Mouse (Mus musculus) layer of hippocampus, adult 9-10 months (tissue): Measurements from ENCODE around the gene Rhbdl1.
A peak's percentile ranks its signal among the peaks of the same experiment; 100 is the strongest.

Experiments
- DNase-seq: peaks from one replicate; pipeline ENCODE4 v3.0.0; 2022; ENCODE audit warnings: low spot score

The Rhbdl1 gene

DNA sequence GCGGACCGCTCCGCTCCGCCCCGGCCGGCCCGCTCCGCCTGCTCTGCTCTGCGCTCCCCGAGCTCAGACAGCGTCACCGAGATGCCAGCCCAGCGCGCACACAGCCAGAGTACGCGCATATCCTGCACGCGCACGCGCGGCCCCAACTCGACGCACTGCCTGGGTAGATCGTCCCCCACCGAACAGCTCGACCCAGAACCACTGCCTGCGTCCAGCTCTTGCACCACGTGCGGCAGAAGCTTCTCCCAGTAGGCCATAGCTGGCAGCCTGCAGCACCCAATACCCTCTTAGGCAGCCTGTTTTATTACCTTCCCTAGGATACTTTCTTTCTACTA lies at the start of gene Rhbdl1:
Rhbdl1 (minus strand) TSS at position 220 of the 335 bp plus-strand sequence.
- DNase-seq: no peak

DNA sequence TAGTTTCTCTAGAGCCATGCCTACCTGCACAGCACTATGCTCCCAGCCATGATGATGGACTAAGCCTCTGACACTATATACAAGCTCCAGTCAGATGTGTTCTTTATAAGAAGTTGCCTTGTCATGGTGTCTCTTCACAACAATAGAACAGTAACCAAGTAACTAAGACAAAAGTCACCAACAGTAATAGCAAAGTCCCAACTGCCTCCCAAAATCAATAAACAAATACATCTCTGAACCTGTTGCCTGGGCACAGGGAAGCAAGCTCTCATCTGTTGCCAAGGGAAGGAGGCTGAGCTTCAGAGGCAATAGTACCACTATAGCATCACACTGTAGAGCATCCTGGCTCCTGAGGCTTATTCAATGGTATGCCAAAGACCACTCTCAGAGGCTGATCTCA lies 49.7 kb upstream of the Rhbdl1 start:
- DNase-seq: no peak

DNA sequence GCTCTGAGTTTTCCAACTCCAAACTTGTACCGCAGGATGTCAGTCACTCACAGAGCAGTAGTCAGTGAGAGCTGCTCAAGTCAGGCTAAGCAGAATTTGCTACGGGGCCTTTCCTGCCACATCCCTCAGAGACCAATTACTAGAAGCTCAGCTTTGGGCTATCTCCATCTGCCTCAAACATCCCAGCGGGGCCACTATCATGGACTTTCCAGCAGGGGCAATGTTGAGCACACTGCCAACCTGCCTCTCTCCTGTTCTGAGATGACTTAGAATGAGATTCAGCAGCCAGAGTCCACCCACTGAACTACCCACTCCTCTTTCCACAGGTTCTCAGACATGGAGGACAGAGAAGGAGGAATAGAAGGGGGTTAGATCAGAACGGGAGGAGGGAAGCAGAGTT lies 48.5 kb upstream of the Rhbdl1 start:
- DNase-seq: no peak

DNA sequence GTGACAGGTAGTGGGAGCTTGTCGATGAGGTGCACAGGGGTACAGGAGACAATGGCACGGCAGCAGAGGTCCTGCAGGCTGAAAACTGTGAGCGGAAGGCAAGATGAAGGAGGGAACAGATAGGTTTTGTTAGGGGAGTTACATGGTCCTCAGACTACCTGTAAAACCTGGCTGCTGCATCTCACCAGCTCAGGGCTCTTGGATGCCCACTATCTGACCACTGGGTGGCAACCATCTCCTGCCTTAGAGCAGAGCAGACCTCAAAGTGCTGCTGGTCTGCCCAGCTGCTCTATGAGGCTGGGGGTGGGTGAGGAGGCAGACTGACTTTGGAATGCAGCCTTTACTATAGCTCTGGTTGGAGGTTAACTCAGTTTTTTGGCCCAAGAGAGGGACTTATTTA lies 46.7 kb upstream of the Rhbdl1 start:
- no peak for DNase-seq

DNA sequence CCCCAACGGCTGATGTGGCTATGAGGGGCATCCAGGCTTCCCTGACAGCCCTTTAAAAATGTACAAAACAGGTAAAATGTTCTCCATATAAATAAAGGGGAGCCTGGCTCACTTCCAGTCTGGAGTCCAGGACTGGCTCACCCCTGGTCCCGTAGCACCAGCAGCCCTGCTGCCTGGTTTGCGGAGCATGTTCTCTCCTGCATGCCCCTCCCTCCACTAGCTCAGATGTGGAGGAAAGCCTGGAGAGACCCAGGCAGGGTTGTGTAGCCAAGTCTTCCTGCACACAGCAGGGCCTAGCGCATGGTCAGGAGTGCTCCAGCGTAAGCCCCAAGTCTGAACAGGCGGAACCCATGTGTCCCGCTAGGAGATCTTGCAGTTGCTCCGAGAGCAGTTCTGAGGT lies 46.2 kb upstream of the Rhbdl1 start:
- no peak for DNase-seq

DNA sequence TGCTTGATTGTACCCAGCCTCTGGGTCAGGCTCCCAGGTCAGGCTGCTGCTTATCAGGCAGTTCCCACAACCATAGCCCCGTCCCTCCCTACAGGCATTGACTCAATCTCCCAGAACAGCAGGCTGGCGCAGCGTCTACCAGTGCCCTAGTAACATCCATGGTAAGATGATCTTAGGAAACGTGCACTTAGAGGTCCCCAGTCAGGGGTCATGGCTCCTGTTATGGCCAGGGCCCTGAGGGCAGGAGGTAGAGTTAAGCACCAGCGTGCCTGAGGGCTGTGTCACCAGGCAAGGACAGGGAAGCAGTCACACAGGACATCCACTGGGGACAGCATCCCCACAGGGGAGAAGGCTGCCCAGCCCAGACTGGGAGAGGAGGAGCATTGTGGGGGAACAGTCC lies 45.2 kb upstream of the Rhbdl1 start:
- DNase-seq: no peak

DNA sequence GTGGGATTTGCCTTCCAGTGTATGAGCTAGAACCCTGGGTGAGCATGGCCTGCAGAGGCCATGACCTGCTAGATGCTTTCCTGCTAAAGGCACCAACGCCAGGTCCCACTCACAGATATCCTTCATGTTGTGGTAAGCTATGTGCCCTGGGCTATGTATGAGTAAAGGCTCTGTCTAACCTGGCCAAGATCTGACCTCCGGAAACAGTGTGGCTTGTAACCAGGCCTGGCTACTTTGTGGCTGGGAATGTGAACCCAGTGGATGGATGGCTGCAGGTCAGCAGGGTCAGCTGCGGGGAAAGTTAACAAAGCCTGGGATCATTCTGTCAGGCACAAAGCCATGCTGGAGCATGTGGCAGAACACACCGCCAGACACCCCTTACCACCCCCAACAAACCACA lies 44.6 kb upstream of the Rhbdl1 start:
- no peak for DNase-seq

DNA sequence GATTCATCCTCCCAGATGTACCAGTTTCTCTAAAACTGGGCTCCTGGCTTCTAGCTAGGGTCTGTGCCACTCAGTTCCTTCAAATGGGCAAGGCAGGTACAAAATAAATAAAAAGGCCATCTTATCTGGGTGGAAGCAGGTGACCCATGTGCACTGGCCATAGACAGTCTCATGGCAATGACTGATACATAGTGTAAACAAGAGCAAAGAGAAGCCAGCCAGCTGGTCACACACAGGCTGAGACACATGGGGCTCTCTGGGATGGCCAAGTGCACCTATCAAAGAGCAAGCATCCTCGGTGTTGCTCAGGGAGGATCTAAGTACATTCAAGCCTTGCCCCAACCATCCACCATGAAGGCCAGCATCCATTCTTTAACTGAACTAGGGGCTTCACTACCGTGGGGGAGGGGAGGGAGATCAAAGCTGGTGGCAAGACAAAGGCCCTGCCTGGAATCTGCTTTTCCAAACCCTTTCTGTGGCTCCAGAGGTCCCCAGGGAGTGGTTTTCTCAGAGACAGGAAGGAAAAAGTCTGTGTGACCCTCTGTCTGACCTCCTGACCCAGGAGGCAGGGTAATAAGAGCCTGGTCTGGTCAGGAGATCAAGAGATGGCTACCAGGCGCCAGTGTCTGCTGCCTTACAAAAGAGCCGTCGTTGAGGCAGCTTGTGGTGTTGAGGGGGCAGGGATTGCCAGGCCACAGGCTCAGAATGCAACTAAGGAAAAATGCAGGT lies 44.0 kb upstream of the Rhbdl1 start:
- no peak for DNase-seq

DNA sequence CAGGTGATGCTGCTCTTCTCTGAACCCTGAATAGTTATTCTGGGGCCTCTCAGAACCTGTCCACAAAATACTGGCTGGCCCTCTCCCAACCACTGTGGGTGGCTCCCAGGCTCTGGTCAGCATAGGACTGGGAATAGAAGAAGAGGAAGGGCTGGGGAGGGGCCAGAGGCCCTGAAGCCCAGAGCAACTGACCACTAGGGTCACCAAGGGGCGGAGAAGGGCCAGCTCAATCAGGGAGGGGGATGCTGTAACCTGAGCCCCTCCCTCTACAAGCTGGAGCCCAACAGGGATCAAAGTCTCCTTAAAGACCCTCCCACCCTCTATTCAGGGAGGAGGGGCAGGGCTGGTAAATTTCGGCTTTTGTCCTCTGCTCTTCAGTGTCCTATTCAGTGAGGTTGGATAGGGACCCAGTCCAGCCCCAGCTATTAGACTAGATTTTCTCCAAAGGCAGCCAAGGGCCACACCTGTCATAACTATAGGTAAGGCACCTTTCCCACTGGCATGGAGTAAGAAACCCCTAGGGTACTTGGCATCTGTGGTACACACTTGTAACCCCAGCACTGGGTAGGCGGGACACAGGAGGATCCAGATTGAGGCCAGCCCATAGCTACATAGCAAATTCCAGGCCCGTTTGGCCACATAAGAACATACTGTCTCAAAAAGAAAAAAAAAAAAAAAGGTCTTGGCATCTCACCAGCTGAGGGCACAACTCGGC lies 43.3 kb upstream of the Rhbdl1 start, which contains the start of gene Wfikkn1:
Wfikkn1 (minus strand) TSS at position 663 of the 715 bp plus-strand sequence.
- no peak for DNase-seq

DNA sequence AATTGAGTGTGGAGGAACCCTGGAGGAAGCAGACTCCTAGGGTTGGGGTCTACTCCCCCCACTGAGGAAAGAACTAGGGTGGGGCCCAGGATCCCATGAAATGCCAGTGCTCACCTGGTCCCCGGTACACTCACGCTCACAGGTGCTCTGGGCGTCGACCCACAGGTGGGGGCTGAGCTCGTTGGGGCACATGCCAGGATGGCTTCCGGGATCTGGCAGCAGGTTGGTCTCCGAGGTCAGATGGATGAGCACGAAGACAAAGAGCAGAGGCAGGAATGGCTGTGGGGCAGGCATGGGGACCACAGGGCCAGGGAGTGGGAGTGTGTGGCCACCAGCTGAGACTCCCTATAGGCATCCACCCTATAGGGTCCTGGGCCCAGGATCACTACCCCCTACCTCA lies 42.7 kb upstream of the Rhbdl1 start:
- no peak for DNase-seq

DNA sequence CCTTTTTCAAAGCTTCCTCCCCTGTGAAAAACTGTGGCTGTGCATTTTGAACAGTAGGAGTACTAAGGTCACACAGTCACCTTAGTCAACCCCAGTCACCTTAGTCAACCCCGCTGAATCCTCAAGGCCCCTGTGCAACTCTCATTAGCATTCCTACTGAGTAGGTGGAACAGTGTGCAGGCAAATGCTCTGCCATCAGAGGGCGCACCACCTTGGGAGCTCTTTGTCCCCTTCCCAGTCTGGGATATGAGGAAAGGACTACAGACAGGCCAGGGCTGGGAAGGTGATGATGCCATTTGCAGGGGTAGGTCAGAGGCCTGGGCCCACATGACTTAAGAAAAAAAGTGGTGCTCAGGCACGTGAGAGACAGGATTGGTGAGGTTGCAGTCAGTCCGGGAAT lies 42.2 kb upstream of the Rhbdl1 start:
- DNase-seq: no peak

DNA sequence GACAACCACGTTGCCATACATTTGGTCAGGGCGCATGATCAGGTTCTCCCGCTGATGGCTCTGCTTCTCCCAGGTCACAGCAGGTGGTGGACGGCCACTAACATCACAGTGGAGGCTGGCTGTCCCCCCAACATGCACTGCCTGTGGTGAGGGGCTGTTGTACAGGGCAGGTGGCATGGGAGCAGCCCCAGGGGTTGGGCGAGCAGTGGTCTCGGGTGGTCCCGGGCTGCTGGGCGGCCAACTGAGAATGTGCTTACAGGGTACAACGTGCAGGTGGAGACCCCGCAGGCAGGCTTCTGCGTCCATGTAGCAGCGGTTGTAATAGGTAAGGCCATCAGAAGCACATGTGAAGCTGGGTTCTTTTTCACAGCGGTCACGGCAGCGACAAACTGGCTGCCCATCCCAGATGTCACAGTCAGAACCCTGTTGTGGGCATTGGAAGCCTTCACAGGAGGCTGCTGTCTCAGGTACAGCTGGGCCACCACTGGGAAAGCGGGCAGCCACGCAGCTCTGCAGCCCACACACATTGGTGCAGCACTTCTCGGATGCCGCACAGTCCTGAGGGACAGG lies 41.6 kb upstream of the Rhbdl1 start:
- no peak for DNase-seq

DNA sequence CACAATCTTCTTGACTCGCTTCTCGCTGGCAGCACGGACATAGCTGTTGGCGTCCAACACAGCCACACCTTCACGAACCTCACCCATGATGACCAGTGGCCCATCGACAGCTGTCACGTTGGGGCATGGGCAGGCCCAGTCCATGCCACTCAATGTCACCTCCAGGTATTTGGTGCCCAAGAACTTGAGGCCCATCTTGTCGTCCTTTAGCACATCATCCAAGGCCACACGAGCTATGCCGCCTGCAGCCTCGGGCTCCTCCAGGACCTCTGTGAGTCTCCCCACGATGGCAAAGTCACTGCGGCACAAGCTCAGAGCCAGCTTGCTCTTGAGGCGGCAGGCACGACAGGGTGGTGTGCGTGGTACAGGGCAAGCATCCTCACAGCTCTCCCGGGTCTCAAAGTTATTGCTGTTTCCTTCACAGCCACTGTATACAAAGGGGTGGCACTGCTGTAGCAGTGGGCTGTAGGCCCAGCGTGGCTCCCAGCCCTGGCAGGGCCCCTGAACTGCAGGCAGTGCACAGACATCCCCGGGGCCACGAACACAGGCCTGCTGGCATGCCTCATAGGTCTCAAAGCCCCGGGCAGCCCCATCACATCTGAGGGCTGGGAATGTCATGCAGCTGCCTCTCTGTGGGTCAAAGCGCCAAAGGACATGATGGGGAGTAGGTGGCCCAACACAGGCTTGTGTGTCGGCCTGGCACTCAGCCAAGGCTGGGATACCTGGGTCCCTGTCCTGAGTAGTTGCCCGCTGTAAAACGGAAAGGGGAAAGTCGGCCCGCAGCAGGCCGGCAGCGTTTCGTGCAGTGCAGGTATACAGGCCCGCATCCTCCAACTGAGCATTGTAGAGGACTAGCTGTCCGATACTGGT lies 40.9 kb upstream of the Rhbdl1 start:
- no peak for DNase-seq

DNA sequence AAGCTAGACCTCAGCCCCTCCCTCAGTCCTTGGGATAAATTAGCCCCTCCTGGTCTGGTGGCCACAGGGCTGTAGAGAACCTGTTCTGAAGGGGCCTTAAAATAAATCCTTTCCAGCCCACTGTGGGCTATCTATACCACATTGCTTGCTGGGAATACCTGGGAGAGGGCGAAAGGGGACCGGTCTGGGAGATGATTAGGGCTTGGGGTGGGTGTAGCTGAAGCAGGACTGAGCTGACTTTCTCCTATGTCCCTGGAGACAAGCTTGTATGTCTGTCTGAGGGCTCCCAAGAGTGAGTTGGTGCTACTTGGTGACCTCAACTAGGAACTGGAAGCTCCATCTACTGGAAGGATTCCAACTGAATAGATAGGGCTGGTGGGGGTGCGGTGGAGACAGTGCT lies 39.9 kb upstream of the Rhbdl1 start:
- no peak for DNase-seq

DNA sequence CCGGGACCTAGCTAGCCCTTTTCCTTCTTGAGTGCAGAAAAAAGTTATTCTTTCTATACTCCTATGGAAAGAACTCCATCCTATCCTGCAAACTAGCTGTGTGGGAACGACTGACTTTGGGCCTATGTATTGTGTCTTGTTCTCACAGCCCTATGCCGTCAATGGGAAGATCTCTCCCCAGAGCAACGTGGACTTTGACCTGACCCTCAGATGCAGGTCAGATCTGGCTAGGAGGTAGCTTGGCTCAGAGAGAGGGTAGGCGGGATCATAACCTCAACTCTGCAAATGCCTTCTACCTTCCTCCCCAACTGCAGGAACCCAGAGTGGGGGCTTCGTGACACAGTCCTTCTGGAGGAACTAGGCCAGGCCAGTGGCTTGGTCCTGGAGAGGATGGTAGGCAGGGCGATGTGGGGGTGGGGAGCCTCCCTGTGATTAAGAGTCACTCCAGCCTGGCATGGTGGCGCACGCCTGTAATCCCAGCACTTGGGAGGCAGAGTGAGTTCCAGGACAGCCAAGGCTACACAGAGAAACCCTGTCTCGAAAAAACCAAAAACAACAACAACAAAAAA lies 39.3 kb upstream of the Rhbdl1 start:
- DNase-seq: no peak

DNA sequence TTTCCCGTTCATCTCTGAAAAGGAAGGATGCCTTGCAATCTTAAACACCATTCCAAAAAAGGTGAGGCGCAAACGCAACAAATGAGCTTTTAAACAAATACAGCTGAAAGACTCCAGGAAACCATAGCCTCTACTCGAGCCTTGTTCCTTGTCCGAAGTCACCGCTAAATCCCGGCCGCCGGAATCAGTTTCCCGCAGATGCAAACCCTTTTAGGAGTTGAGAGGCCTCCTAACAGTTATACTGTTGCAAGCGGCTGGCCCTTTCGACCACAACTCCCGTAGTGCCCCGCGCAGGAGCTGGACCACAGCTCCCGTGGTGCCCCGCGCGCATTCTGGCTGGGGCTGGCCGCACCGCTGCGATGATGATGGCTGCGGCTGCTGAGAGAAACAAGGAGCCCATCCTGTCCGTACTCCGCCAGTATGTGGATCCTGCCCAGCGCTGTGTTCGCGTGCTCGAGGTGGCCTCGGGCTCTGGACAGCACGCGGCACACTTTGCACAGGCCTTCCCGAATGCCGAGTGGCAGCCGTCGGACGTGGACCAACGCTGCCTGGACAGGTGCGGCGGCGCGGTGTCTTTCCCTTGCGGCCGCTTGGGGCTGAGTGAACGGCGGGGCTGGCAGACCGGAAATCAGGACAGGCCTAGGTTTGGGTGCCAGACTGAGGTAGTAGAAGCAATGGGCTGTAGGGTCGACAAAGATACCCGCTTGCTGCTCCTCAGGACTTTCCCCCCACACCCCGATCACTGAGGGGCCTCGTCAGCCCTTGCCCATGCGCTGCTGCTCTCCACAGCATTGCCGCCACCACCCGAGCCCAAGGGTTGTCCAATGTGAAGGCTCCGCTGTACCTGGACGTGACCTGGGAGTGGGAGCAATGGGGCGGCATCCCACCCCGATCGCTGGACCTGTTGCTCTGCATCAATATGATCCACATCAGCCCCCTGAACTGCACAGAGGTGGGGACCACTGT lies 38.4 kb upstream of the Rhbdl1 start:
- DNase-seq: peak; percentile 86

DNA sequence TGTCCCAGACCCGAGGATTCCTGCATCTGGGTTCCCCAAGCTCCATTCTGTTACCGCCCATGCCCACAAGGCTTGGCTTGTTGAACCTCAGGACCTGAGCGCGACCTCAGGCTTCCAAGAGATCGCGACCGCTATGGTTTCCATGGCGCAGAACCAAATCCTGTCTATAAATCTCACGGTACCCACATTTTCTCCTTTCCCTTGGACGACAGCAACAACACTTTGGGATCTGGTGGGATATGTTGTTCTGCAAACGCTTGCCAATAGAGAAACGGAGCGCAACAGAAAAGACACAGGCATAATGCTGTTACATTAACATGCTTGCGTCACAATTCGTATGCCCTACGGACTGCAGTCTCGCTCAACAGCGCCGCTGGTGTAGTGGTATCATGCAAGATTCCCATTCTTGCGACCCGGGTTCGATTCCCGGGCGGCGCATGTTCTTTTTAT lies 37.7 kb upstream of the Rhbdl1 start, which contains the start of gene Mettl26:
Mettl26 (plus strand) TSS at position 354 of the 450 bp plus-strand sequence.
- peak; percentile 100 for DNase-seq

DNA sequence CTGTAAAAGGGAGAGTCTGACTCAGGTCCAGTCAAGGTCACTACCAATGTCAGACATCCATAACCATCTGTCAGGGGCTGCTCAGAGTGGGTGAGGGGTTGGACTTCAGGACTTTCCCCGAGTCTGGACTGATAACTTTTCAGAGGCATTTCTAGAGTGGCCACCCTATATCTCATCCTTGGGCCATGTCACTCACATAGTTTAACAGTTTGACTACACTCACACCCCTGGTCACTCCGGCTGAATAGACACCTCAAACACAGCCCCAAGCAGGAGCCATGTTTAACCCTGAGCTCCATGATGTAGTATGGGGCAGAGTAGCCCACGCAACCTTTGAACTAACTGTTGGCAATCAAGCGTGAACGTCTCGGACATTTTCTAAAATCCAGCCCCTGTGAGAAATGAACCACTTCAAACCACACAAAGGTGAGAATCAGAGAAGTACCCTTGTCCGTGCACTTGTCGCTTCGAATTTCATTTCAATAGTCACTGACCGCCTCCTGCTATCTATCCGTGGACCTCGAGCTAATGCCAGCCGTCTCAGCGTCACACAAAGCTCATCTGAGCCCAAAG lies 37.1 kb upstream of the Rhbdl1 start:
- DNase-seq: no peak

DNA sequence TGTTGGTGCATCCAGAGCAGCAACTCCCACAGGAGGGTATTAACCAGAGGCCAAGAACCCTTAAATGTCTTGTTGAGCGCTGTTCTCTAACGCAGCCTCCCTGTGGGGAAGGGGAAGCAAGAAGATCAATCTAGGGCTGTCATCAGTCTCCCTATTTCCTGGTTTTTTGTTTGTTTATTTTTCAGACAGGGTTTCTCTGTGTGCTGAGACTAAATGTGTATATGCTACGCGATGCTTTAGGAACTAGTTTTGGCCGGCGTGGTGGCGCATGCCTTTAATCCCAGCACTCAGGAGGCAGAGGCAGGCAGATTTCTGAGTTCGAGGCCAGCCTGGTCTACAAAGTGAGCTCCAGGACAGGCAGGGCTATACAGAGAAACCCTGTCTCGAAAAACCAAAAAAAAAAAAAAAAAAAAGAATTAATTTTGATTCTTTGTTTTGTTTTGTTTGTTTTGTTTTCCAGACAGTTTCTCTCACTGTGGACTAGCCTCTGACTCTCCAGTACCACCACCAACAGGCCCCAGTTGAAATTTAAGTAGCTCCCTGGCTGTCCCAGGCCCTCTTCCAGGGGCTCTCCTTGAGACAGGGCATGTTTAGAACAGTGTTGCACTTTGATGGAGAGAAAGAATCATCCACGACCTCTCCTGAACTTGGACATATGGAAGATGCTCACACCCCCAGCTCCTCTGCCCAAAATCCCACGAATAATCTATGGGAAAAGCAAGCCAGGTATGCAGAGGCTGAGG lies 36.5 kb upstream of the Rhbdl1 start:
- DNase-seq: no peak

DNA sequence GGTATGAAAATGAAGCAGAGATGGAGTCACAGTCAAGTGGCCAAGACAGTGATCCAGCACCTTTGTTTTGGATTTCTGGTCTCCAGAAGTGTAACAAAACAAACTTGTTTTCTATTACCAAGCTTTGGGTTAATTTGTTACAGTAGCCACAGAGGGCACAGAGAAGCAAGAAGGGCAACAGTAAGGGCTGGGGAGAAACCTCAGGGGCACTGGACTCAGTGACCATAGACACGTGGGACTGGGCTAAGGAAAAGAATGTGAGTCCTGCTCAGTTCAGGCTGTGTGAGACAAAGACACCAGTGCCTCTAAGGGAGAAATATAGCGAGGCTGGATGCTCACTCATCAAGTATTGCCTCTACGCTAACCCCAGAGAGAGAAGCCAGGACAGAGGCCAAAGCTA lies 35.6 kb upstream of the Rhbdl1 start:
- DNase-seq: no peak
